In the genomic region with DNA sequence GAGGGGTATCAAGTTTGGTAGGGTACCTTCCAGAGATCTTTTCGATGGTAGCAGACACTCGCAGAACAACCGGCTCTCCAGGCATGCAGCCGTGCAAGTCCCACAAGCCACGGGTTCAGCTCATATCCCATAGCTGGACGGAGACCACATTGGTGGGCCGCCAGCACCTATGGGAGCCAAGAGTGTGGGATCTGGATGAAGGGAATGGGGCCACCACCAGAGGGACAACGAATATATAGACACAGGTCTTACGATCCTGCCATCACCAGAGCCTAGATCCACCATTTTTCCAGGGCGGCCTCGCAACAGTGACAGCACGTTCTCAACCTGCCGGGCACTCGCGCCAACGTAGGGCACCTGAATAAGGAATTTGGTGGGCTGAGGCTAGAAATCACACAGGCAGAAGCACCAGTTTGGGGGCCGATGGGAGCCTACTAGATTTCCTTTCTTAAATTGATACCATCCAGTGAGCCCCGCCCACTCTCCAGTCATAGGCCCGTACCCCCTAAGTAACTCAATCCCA, we compare ENCODE assay signal across 8 mouse cellular contexts. TPM values are rescaled to one million over a fixed set of nuclear protein-coding genes. Genes with fewer than 3 reads are reported as not detected.
DNase-seq lines count a peak whose midpoint lies in the region; ATAC-seq and TF ChIP-seq lines count a peak whose summit lies in the region.

No protein-coding gene starts in this region.

- H3K4me2 ChIP-seq in limb, embryonic 15.5 days, result peak overlapping the region; percentile 74
- peak overlapping the region; percentile 79 for H3K4me2 ChIP-seq in stomach, embryonic 15.5 days

- H3K4me1 ChIP-seq in cerebellum, adult 2 months (ENCODE audit: control insufficient read depth, insufficient read depth, low read length), result peaks cover 8% of the 10 kb centered on the region
- H3K4me1 ChIP-seq in testis, adult 2 months (ENCODE audit: control insufficient read depth, insufficient read depth, low read length), result peaks cover 19% of the 10 kb centered on the region
- peaks cover 49% of the 10 kb centered on the region for H3K4me1 ChIP-seq in limb, embryonic 15.5 days
- peaks cover 34% of the 10 kb centered on the region for H3K4me1 ChIP-seq in stomach, embryonic 15.5 days

- 11% methylated on average over 19 of the region's 19 CpGs for WGBS in cerebellum, adult 2 months
- 26% methylated on average over 19 of the region's 19 CpGs for WGBS in limb, embryonic 15.5 days
- whole genome bisulfite sequencing in stomach, embryonic 15.5 days, result 25% methylated on average over 19 of the region's 19 CpGs

- DNase-seq in cerebellum, adult 2 months, result peak in 1 of 2 experiments; percentile 53
- no peak for DNase-seq in cerebellum, adult 11 months
- DNase-seq in testis, postnatal 10 days (ENCODE audit: low spot score), result no peak
- DNase-seq in urinary bladder, postnatal 14 days (ENCODE audit: low spot score), result no peak
- DNase-seq in layer of hippocampus, postnatal 10 days (ENCODE audit: low spot score in 2 of 2), result no peak

- no peak for TF ChIP-seq POLR2A in cerebellum, adult 2 months (IDR thresholded peaks at IDR 0.05; ENCODE audit: borderline replicate concordance, insufficient read depth, low read length)
- no peak for TF ChIP-seq POLR2A in testis, adult 2 months (IDR thresholded peaks at IDR 0.05; ENCODE audit: control insufficient read depth, low read depth, low read length)

- no peaks in the 10 kb centered on the region for H3K36me3 ChIP-seq in testis, adult 2 months (ENCODE audit: control insufficient read depth, insufficient read depth, low read length)
- H3K36me3 ChIP-seq in limb, embryonic 15.5 days, result peaks cover 23% of the 10 kb centered on the region
- no peaks in the 10 kb centered on the region for H3K36me3 ChIP-seq in stomach, embryonic 15.5 days

- H3K27me3 ChIP-seq in cerebellum, adult 2 months (ENCODE audit: control insufficient read depth, insufficient read depth, low read length), result no peaks in the 10 kb centered on the region
- no peaks in the 10 kb centered on the region for H3K27me3 ChIP-seq in testis, adult 2 months (ENCODE audit: control insufficient read depth, insufficient read depth, low read length)
- no peaks in the 10 kb centered on the region for H3K27me3 ChIP-seq in limb, embryonic 15.5 days
- no peaks in the 10 kb centered on the region for H3K27me3 ChIP-seq in stomach, embryonic 15.5 days (replicated peaks)

- H3K9ac ChIP-seq in limb, embryonic 15.5 days, result peak overlapping the region; percentile 64; the same call in 1 of the 2 replicates
- H3K9ac ChIP-seq in stomach, embryonic 15.5 days, result peak overlapping the region; percentile 33

- ATAC-seq in limb, embryonic 15.5 days (ENCODE audit: insufficient number of reproducible peaks, low FRiP score, low TSS enrichment, low read depth), result no peak
- 0 out of 2 replicates have a peak, but pooled peaks have one; percentile 4 for ATAC-seq in stomach, embryonic 15.5 days (ENCODE audit: insufficient read depth, low FRiP score, low read depth)

- no peak for TF ChIP-seq CTCF in cerebellum, adult 2 months (IDR thresholded peaks at IDR 0.05; ENCODE audit: borderline replicate concordance, insufficient read depth, low read depth, low read length)
- no peak for TF ChIP-seq CTCF in testis, adult 2 months (IDR thresholded peaks at IDR 0.05; ENCODE audit: control insufficient read depth, insufficient read depth, insufficient replicate concordance, low read depth, low read length)

- H3K9me3 ChIP-seq in limb, embryonic 15.5 days, result no peaks in the 10 kb centered on the region
- H3K9me3 ChIP-seq in stomach, embryonic 15.5 days, result no peaks in the 10 kb centered on the region

- H3K4me3 ChIP-seq in cerebellum, adult 2 months (replicated peaks; ENCODE audit: insufficient read depth, low read depth, low read length), result peak overlapping the region; percentile 91
- H3K4me3 ChIP-seq in testis, adult 2 months (ENCODE audit: control insufficient read depth, low read depth, low read length), result peak overlapping the region; percentile 93
- H3K4me3 ChIP-seq in limb, embryonic 15.5 days, result peak overlapping the region; percentile 66
- H3K4me3 ChIP-seq in stomach, embryonic 15.5 days (replicated peaks), result peak overlapping the region; percentile 74

- H3K27ac ChIP-seq in cerebellum, adult 2 months (ENCODE audit: insufficient read depth, low read length), result no peak overlapping the region
- peak overlapping the region; percentile 80; the same call in 1 of the 2 replicates for H3K27ac ChIP-seq in testis, adult 2 months (ENCODE audit: control insufficient read depth, insufficient read depth, low read depth, low read length)
- H3K27ac ChIP-seq in limb, embryonic 15.5 days, result peak overlapping the region; percentile 93
- peak overlapping the region; percentile 95 for H3K27ac ChIP-seq in stomach, embryonic 15.5 days

RNA-seq across cellular contexts. Expression of gene Fam173a, which starts 1.3 kb away (rescaled TPM):
- polyA plus RNA-seq in cerebellum, adult 2 months (2012; rRNA removed), result 167 and 178 TPM in 2 replicates
- polyA plus RNA-seq in testis, adult 2 months (2012; rRNA removed), result 49.8 and 55.5 TPM in 2 replicates
- polyA plus RNA-seq in limb, embryonic 15.5 days (2015; fragmentation: Nextera tagmentation; extraction: Ambion mirVana), result 85.7 and 95.6 TPM in 2 replicates
- 99.3 and 110 TPM in 2 replicates for polyA plus RNA-seq in stomach, embryonic 15.5 days (2015; fragmentation: Nextera tagmentation; extraction: Ambion mirVana)
- 10 to 100 TPM; 69.2 to 80.1 TPM for total RNA-seq in layer of hippocampus, postnatal 10 days (2021)

RNA-seq across cellular contexts. Expression of gene AC134908.4, which starts 4.1 kb away (rescaled TPM):
- polyA plus RNA-seq in cerebellum, adult 2 months (2012; rRNA removed), result 3.3 and 5.0 TPM in 2 replicates
- polyA plus RNA-seq in testis, adult 2 months (2012; rRNA removed), result not detected in 2 replicates
- 0.56 and 0.58 TPM in 2 replicates for polyA plus RNA-seq in limb, embryonic 15.5 days (2015; fragmentation: Nextera tagmentation; extraction: Ambion mirVana)
- not detected in 2 replicates for polyA plus RNA-seq in stomach, embryonic 15.5 days (2015; fragmentation: Nextera tagmentation; extraction: Ambion mirVana)
- not detected for total RNA-seq in layer of hippocampus, postnatal 10 days (2021)

RNA-seq across cellular contexts. Expression of gene Ccdc78, which starts 5.0 kb away (rescaled TPM):
- polyA plus RNA-seq in cerebellum, adult 2 months (2012; rRNA removed), result 0.47 and 0.79 TPM in 2 replicates
- polyA plus RNA-seq in testis, adult 2 months (2012; rRNA removed), result 1.3 and 1.6 TPM in 2 replicates
- polyA plus RNA-seq in limb, embryonic 15.5 days (2015; fragmentation: Nextera tagmentation; extraction: Ambion mirVana), result 0.09 and 0.14 TPM in 2 replicates
- polyA plus RNA-seq in stomach, embryonic 15.5 days (2015; fragmentation: Nextera tagmentation; extraction: Ambion mirVana), result 0.24 and 0.26 TPM in 2 replicates
- under 1 TPM; 0.23 to 0.33 TPM for total RNA-seq in layer of hippocampus, postnatal 10 days (2021)

RNA-seq across cellular contexts. Expression of gene Metrn, which starts 5.6 kb away (rescaled TPM):
- polyA plus RNA-seq in cerebellum, adult 2 months (2012; rRNA removed), result 534 and 542 TPM in 2 replicates
- 19.4 and 21.1 TPM in 2 replicates for polyA plus RNA-seq in testis, adult 2 months (2012; rRNA removed)
- polyA plus RNA-seq in limb, embryonic 15.5 days (2015; fragmentation: Nextera tagmentation; extraction: Ambion mirVana), result 39.1 and 40.0 TPM in 2 replicates
- polyA plus RNA-seq in stomach, embryonic 15.5 days (2015; fragmentation: Nextera tagmentation; extraction: Ambion mirVana), result 46.6 and 48.3 TPM in 2 replicates
- total RNA-seq in layer of hippocampus, postnatal 10 days (2021), result 10 to 100 TPM; 51.2 to 65.8 TPM

RNA-seq across cellular contexts. Expression of gene Haghl, which starts 5.9 kb away (rescaled TPM):
- polyA plus RNA-seq in cerebellum, adult 2 months (2012; rRNA removed), result 340 and 348 TPM in 2 replicates
- 81.1 and 83.4 TPM in 2 replicates for polyA plus RNA-seq in testis, adult 2 months (2012; rRNA removed)
- polyA plus RNA-seq in limb, embryonic 15.5 days (2015; fragmentation: Nextera tagmentation; extraction: Ambion mirVana), result 53.2 and 54.4 TPM in 2 replicates
- polyA plus RNA-seq in stomach, embryonic 15.5 days (2015; fragmentation: Nextera tagmentation; extraction: Ambion mirVana), result 47.3 and 53.4 TPM in 2 replicates
- 100 to 1,000 TPM; 140 to 157 TPM for total RNA-seq in layer of hippocampus, postnatal 10 days (2021)
